Mouse (Mus musculus) cerebellum, adult 2 months (tissue): Measurements from ENCODE around the gene Mcrip1.

Experiments
- CTCF ChIP-seq: fragments of 200-500 bp; IDR thresholded peaks from 2 replicates; pipeline ENCODE4 v1.5.1; 2011; ENCODE audit warnings: low read depth, mild to moderate bottlenecking, control low read depth, low read length, moderate library complexity, borderline replicate concordance; ENCODE audit not compliant: insufficient read depth
- POLR2A ChIP-seq: fragments of 200-500 bp; IDR thresholded peaks from 2 replicates; pipeline ENCODE4 v1.6.1; 2011; ENCODE audit warnings: low read length, control low read depth, borderline replicate concordance; ENCODE audit not compliant: insufficient read depth

DNA sequence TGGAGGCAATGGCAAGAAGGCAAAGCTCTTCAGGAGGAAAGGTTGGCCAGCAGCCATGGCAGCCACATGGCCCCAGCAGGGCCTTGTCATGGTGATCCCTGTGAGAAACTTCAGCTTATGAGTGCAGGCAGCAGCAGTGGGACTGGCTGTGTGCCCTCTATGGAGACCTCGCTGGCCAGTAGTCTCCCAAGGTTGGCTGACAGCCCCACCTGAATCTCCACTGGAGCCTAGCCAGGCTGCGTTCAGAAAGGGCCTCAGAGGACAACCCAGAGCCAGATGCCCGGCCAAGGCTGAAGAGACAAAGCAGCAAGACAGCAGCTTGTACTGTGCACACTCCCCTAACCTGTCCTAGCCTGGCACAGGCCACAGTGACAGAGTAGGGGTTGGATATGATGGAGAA, 11.0 kb downstream of the Mcrip1 start:
- TF ChIP-seq CTCF (no peak), POLR2A (no peak)
